Mouse (Mus musculus): ENCODE data around the gene Gbp6. TPM values are rescaled to one million over a fixed set of nuclear protein-coding genes. Genes with fewer than 3 reads are reported as not detected.

Gbp6 gene
- polyA plus RNA-seq, 3 experiments from 2014 or later = 143 to 156 (median 147) TPM

Other genes with a start within 250 kb of the Gbp6 start
- 100 to 1,000 TPM in 1 of 3 experiments, 10 to 100 TPM in 2; 66.1 to 118 (median 87.6) TPM for gene Gbp9, start 154.2 kb downstream of the Gbp6 start, polyA plus RNA-seq (2017; shearing (Covaris generic))
- 100 to 1,000 TPM in 1 of 3 experiments, 10 to 100 TPM in 2; 75.7 to 119 (median 99.7) TPM for gene Gbp8, start 154.2 kb downstream of the Gbp6 start, polyA plus RNA-seq (2017; shearing (Covaris generic))
- 100 to 1,000 TPM; 232 to 267 (median 237) TPM for gene Gbp4, start 154.1 kb downstream of the Gbp6 start, polyA plus RNA-seq (2017; shearing (Covaris generic))
- 10 to 100 TPM; 30.2 to 52.7 (median 50.1) TPM for gene Gbp10, start 54.2 kb downstream of the Gbp6 start, polyA plus RNA-seq (2017; shearing (Covaris generic))
- gene Gm43302, start within 50 bp of the Gbp6 start, polyA plus RNA-seq (2017; shearing (Covaris generic)) = 1 to 10 TPM; 1.2 to 8.5 (median 2.4) TPM
- 1 to 10 TPM; 1.9 to 2.4 (median 2.1) TPM for gene Lrrc8b, start 122.1 kb upstream of the Gbp6 start, polyA plus RNA-seq (2017; shearing (Covaris generic))
- 10 to 100 TPM; 46.9 to 77.2 (median 63.8) TPM for gene Lrrc8c, start 225.7 kb upstream of the Gbp6 start, polyA plus RNA-seq (2017; shearing (Covaris generic))